Mouse (Mus musculus) mouse embryonic stem cell (cell line): ENCODE data around the gene Zfp458.

Experiments
- in situ Hi-C, 2 experiments: fragments of 300-500 bp; cut with MboI; formaldehyde crosslinking; loops; 1 replicate in 1 of 2; 3 replicates in 1 of 2; pipeline ENCODE4 v1.14.3; 2019 to 2020; ENCODE audit warnings: low sequenced_read_pairs in 2 of 2, low pct_unique_long_range_greater_than_20kb in 1 of 2, mixed read lengths in 1 of 2; ENCODE audit not compliant: unreplicated experiment in 1 of 2

Zfp458 gene

GRCm38 (mm10) chr13:67278314-67278713 is at the start of gene Zfp458:
Gene Zfp458 (minus strand): TSS chr13:67278466.
- in situ Hi-C loops: no loop called here

DNA sequence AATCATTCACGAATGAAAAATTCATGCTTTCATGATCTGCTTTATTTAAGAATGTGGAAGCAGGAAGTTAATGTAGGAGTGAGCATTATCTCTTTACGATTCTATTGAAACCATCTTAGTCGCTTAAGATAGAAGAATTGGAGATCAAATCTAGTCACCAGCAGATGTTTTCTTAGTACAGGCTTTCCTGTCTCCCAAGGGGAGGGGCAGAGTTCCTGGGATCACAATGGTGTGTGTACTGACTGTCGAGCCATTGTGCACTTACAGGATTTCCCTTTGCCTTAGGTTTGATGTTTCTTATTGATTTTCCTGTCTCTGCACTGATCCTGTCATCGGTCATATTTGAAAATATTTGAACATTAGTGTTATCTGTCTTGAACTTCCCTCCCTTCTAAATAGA is 28.5 kb upstream of the Zfp458 start:
- in situ Hi-C loops: loop anchor here in 1 of 2 experiments (5.0 kb wide), 1 partner anchor 179 kb away; no protein-coding TSS in a partner anchor

DNA sequence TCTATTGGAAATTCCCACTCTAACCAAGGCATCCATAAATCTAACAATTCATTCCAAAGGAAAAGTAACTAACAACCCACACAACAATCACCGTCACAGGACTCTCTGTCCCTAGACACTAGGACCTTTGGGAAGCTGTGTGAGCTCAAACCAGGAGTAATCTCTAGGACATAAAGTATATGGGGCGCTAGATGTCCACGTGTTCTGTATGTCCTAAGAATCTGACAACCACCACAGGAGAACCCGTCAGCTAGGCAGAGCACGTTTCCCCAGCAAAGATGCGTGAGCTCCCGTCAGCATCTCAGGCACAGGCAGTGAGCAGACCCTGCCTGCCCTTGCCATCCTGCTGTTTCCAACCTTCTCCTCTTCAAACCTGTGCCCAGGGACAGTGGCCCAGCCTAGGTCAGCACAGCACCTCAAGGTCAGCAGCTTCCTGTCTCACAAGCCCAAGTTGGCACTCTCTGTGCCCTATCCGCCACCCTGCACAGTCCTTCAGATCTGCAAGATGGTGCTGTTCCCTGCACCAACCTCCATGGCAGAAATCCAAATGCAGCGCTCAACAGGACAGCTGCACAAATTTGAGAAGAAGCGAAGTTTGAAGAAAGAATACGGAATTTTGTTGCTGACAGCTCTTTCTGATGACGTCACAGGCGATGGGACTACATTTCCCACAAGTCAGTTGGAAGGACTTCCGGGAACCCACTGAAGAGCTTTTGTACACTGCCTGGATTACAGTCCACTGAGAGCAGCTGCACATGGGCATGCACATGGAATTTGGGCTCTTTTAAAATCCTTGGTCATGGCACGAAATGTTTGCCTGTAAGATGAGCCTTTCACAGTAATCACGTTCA is 27.8 kb upstream of the Zfp458 start, which contains the start of gene Zfp457:
TSS of gene Zfp457 (minus strand) at position 664 of the 851 bp plus-strand sequence.
- in situ Hi-C loops: loop anchor here in 1 of 2 experiments (5.0 kb wide), 1 partner anchor 179 kb away; no protein-coding TSS in a partner anchor

DNA sequence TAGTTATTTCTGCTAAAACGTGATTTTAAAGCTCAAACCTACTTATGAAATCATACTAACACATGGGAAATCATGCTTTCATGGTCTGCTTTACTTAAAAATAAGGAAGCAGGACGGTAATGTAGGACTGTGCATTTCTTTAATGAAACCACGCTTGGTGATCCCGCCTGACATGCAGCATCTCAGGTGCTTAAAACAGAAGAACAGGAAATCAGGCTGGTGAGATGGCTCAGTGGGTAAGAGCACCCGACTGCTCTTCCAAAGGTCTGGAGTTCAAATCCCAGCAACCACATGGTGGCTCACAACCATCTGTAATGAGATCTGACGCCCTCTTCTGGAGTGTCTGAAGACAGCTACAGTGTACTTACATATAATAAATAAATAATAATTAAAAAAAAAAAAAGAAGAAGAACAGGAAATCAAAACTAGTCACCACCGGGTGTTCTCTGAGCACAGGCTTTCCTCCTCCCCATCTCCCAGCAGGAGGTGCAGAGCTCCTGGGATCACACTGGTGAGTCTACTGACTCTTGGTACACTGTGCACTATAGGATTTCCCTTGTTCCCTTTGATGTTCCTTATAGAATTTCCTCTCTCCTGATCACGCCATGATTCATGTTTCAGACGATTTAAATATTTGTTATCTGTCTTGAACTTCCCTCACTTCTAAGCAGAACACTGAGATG is 8.7 kb downstream of the Zfp458 start:
- in situ Hi-C loops: loop anchor here in 1 of 2 experiments (5.0 kb wide), 1 partner anchor 458 kb away; the partner anchor contains the start of gene Zfp65

GRCm38 (mm10) chr13:67268568-67269369 is 9.5 kb downstream of the Zfp458 start:
- in situ Hi-C loops: loop anchor here in 1 of 2 experiments (5.0 kb wide), 1 partner anchor 459 kb away; the partner anchor contains the start of gene Zfp65

- in situ Hi-C loops: no loop called here
Measured at GRCm38 (mm10) chr13:67214015-67214607, 64.2 kb downstream of the Zfp458 start.
